Mouse (Mus musculus) embryonic facial prominence, embryonic 14.5 days (tissue): ENCODE data around the gene P2ry14. TPM values are rescaled to one million over a fixed set of nuclear protein-coding genes. Genes with fewer than 3 reads are reported as not detected.

Experiments used
- ATAC-seq: fragments of 200-750 bp; cut with Nextera tagmentation; 2 replicates; pipeline ENCODE4 v1.8.0; 2017; ENCODE audit warnings: low read depth, moderate number of reproducible peaks, moderate TSS enrichment
- DNase-seq: peaks from one replicate; pipeline ENCODE4 v3.0.0-alpha.2; 2015; ENCODE audit warnings: low spot score
- H3K27ac ChIP-seq: fragments of 300-500 bp; sonication (generic); replicated peaks from 2 replicates; pipeline ENCODE4 v1.5.1; 2014; ENCODE audit warnings: low read depth, mild to moderate bottlenecking, low read length, moderate library complexity
- H3K27me3 ChIP-seq: fragments of 300-500 bp; sonication (generic); replicated peaks from 2 replicates; pipeline ENCODE4 v1.6.1; 2014; ENCODE audit warnings: low read length; ENCODE audit not compliant: control insufficient read depth, insufficient read depth
- H3K36me3 ChIP-seq: fragments of 300-500 bp; sonication (generic); 2 replicates; pipeline ENCODE4 v1.6.1; 2014; ENCODE audit warnings: low read length, mixed read lengths; ENCODE audit not compliant: control insufficient read depth, insufficient read depth
- H3K4me1 ChIP-seq: fragments of 300-500 bp; sonication (generic); 2 replicates; pipeline ENCODE4 v1.6.1; 2014; ENCODE audit warnings: antibody characterized with exemption, low read length; ENCODE audit not compliant: control insufficient read depth, insufficient read depth
- H3K4me2 ChIP-seq: fragments of 300-500 bp; sonication (generic); 2 replicates; pipeline ENCODE4 v1.6.1; 2014; ENCODE audit warnings: low read depth, mild to moderate bottlenecking, low read length, moderate library complexity, mixed read lengths
- H3K4me3 ChIP-seq: fragments of 300-500 bp; sonication (generic); 2 replicates; pipeline ENCODE4 v1.5.1; 2014; ENCODE audit warnings: low read depth, mild to moderate bottlenecking, low read length
- H3K9ac ChIP-seq: fragments of 300-500 bp; sonication (generic); 2 replicates; pipeline ENCODE4 v1.6.1; 2014; ENCODE audit warnings: low read depth, mild to moderate bottlenecking, low read length, moderate library complexity, mixed read lengths
- H3K9me3 ChIP-seq: fragments of 300-500 bp; sonication (generic); 2 replicates; pipeline ENCODE4 v1.6.1; 2016; ENCODE audit warnings: low read length; ENCODE audit not compliant: control insufficient read depth
- WGBS: fragments of 180-500 bp; shearing (Covaris S2); extraction: QIAGEN DNeasy Blood & Tissue Kit; methylation state at CpG from one replicate; pipeline ENCODE4 v1.1.7; 2014; 5-methylcytosine and 5-hydroxymethylcytosine counted together
- polyA plus RNA-seq: library from polyadenylated mRNA; unstranded; fragments of >200 nt; fragmentation: Nextera tagmentation; extraction: Ambion mirVana; gene quantifications from 2 replicates; pipeline ENCODE4 v1.2.1, GENCODE M21; 2014

Gene P2ry14
- polyA plus RNA-seq, 1 experiment from 2014 or later, result 2.1 TPM

- WGBS, result 81% methylated on average over 5 of the region's 5 CpGs
- H3K27ac ChIP-seq, result no peak overlapping the region
- DNase-seq, result no peak
- no peaks in the 10 kb centered on the region for H3K4me1 ChIP-seq
- no peak for ATAC-seq
- H3K27me3 ChIP-seq, result no peaks in the 10 kb centered on the region
- H3K4me3 ChIP-seq, result no peak overlapping the region
- no peaks in the 10 kb centered on the region for H3K36me3 ChIP-seq
- no peak overlapping the region for H3K4me2 ChIP-seq
- no peaks in the 10 kb centered on the region for H3K9me3 ChIP-seq
- H3K9ac ChIP-seq, result no peak overlapping the region
Observed at GRCm38 (mm10) chr3:59176871-59177270, 23.5 kb upstream of the P2ry14 start.

GRCm38 (mm10) chr3:59175234-59175633 lies 21.8 kb upstream of the P2ry14 start:
- Histone ChIP-seq H3K27me3 (no peaks in the 10 kb centered on the region), H3K9ac (no peak overlapping the region), H3K4me1 (no peaks in the 10 kb centered on the region; the same call in 1 of the 2 replicates), H3K27ac (no peak overlapping the region), H3K9me3 (no peaks in the 10 kb centered on the region), H3K4me3 (no peak overlapping the region), H3K36me3 (no peaks in the 10 kb centered on the region), H3K4me2 (no peak overlapping the region)
- DNase-seq, result peak; percentile 76
- peak; percentile 78 for ATAC-seq
- WGBS, result 23% methylated on average over 5 of the region's 5 CpGs

GRCm38 (mm10) chr3:59174426-59175154 lies 21.2 kb upstream of the P2ry14 start:
- H3K27me3 ChIP-seq, result no peaks in the 10 kb centered on the region
- no peak overlapping the region for H3K4me3 ChIP-seq
- no peaks in the 10 kb centered on the region for H3K36me3 ChIP-seq
- 75% methylated on average over 6 of the region's 6 CpGs for WGBS
- H3K9me3 ChIP-seq, result no peaks in the 10 kb centered on the region
- H3K27ac ChIP-seq, result no peak overlapping the region
- no peak for ATAC-seq
- no peak for DNase-seq
- H3K9ac ChIP-seq, result no peak overlapping the region
- no peak overlapping the region for H3K4me2 ChIP-seq
- no peaks in the 10 kb centered on the region; the same call in 1 of the 2 replicates for H3K4me1 ChIP-seq

GRCm38 (mm10) chr3:59169921-59170627 lies 16.7 kb upstream of the P2ry14 start:
- Histone ChIP-seq H3K36me3 (no peaks in the 10 kb centered on the region), H3K27me3 (no peaks in the 10 kb centered on the region), H3K4me3 (no peak overlapping the region), H3K27ac (no peak overlapping the region), H3K9ac (no peak overlapping the region), H3K4me1 (peaks cover 4% of the 10 kb centered on the region; the same call in 1 of the 2 replicates), H3K9me3 (no peaks in the 10 kb centered on the region), H3K4me2 (no peak overlapping the region)
- ATAC-seq (no peak), DNase-seq (no peak)
- WGBS, result 40% methylated on average over 2 of the region's 2 CpGs

GRCm38 (mm10) chr3:59169215-59169614 lies 15.8 kb upstream of the P2ry14 start:
- H3K27ac ChIP-seq, result no peak overlapping the region
- 57% methylated on average over 4 of the region's 4 CpGs for WGBS
- no peaks in the 10 kb centered on the region for H3K9me3 ChIP-seq
- H3K36me3 ChIP-seq, result no peaks in the 10 kb centered on the region
- peaks cover 4% of the 10 kb centered on the region; the same call in 1 of the 2 replicates for H3K4me1 ChIP-seq
- H3K9ac ChIP-seq, result no peak overlapping the region
- H3K4me2 ChIP-seq, result no peak overlapping the region
- ATAC-seq (no peak), DNase-seq (no peak)
- H3K27me3 ChIP-seq, result no peaks in the 10 kb centered on the region
- H3K4me3 ChIP-seq, result no peak overlapping the region

- H3K27ac ChIP-seq, result no peak overlapping the region
- DNase-seq (no peak), ATAC-seq (no peak)
- H3K4me3 ChIP-seq, result no peak overlapping the region
- H3K4me1 ChIP-seq, result peaks cover 4% of the 10 kb centered on the region; the same call in 1 of the 2 replicates
- no peak overlapping the region for H3K4me2 ChIP-seq
- no peaks in the 10 kb centered on the region for H3K36me3 ChIP-seq
- WGBS, result 85% methylated on average over 6 of the region's 6 CpGs
- no peaks in the 10 kb centered on the region for H3K9me3 ChIP-seq
- no peaks in the 10 kb centered on the region for H3K27me3 ChIP-seq
- no peak overlapping the region for H3K9ac ChIP-seq
Observed at GRCm38 (mm10) chr3:59168476-59168875, 15.1 kb upstream of the P2ry14 start.

GRCm38 (mm10) chr3:59167417-59168054 lies 14.1 kb upstream of the P2ry14 start:
- no peak for ATAC-seq
- Histone ChIP-seq H3K9me3 (no peaks in the 10 kb centered on the region), H3K9ac (no peak overlapping the region), H3K27me3 (no peaks in the 10 kb centered on the region), H3K36me3 (no peaks in the 10 kb centered on the region), H3K4me3 (no peak overlapping the region), H3K4me1 (peaks cover 4% of the 10 kb centered on the region; the same call in 1 of the 2 replicates), H3K4me2 (no peak overlapping the region), H3K27ac (no peak overlapping the region)
- DNase-seq, result peak; percentile 53
- 62% methylated on average over 2 of the region's 2 CpGs for WGBS

GRCm38 (mm10) chr3:59160465-59160864 lies 7.0 kb upstream of the P2ry14 start:
- 82% methylated on average over 1 of the region's 1 CpGs for WGBS
- H3K27ac ChIP-seq, result no peak overlapping the region
- H3K27me3 ChIP-seq, result no peaks in the 10 kb centered on the region
- H3K4me3 ChIP-seq, result no peak overlapping the region
- H3K4me2 ChIP-seq, result no peak overlapping the region
- DNase-seq (no peak), ATAC-seq (no peak)
- no peaks in the 10 kb centered on the region for H3K4me1 ChIP-seq
- no peak overlapping the region for H3K9ac ChIP-seq
- H3K9me3 ChIP-seq, result no peaks in the 10 kb centered on the region
- no peaks in the 10 kb centered on the region for H3K36me3 ChIP-seq
